22 mouse cellular contexts compared by ENCODE assay signal in the genomic region with DNA sequence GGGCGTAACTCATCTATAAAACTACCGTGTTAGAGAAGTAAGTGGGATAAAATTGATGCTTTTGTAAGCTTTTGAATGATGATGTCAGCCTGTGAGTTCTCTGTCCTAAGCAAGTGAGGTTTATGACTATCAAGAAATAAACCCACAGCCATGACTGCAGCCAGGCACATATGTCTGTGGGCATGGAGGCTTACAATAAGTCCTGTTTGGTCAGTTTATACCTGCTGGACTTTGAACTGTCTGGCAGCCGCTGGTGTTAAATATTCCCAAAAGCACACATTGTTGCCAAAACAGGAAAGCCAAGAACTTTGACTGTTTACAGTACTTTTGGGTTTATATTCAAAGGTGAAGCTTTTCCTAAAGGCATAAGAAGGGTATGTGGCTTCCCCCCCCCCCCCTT. TPM values are rescaled to one million over a fixed set of nuclear protein-coding genes. Genes with fewer than 3 reads are reported as not detected.
A peak's percentile ranks its signal among the peaks of the same experiment; 100 is the strongest.
DNase-seq lines count a peak whose midpoint lies in the region; ATAC-seq and TF ChIP-seq lines count a peak whose summit lies in the region.
"Had no signal": no experiment of that assay in that cellular context is flagged by ENCODE, and none has a peak within 500 bp of the region (broad histone marks: within the 10 kb centered on the region; RNA-seq: fewer than 3 reads in every experiment).

No protein-coding gene starts in this region.

- H3K9me3 ChIP-seq in kidney, embryonic 16.5 days (ENCODE audit: low read length), result no peaks in the 10 kb centered on the region
- H3K9me3 ChIP-seq: hindbrain, embryonic 12.5 days; limb, embryonic 12.5 days had no signal

- H3K27ac ChIP-seq in kidney, embryonic 16.5 days (ENCODE audit: low read length), result no peak overlapping the region
- 0 out of 2 replicates have a peak overlapping the region, but pooled peaks have one; percentile 25 for H3K27ac ChIP-seq in small intestine, adult 2 months (ENCODE audit: insufficient read depth, low read depth, low read length)
- H3K27ac ChIP-seq: hindbrain, embryonic 12.5 days; limb, embryonic 12.5 days had no signal

- 80% methylated on average over 3 of the region's 3 CpGs for WGBS in kidney, embryonic 16.5 days
- 18% methylated on average over 3 of the region's 3 CpGs for WGBS in small intestine, adult 2 months

- TF ChIP-seq POLR2A in small intestine, adult 2 months (IDR thresholded peaks at IDR 0.05; ENCODE audit: low read depth, low read length), result no peak

- H3K27me3 ChIP-seq in kidney, embryonic 16.5 days (ENCODE audit: insufficient read depth, low read length), result no peaks in the 10 kb centered on the region
- H3K27me3 ChIP-seq in small intestine, adult 2 months (ENCODE audit: control insufficient read depth, insufficient read depth, low read length), result no peaks in the 10 kb centered on the region
- H3K27me3 ChIP-seq: hindbrain, embryonic 12.5 days had no signal

- H3K4me2 ChIP-seq in kidney, embryonic 16.5 days (replicated peaks; ENCODE audit: low read depth, low read length), result no peak overlapping the region
- H3K4me2 ChIP-seq: hindbrain, embryonic 12.5 days; limb, embryonic 12.5 days had no signal

- H3K9ac ChIP-seq in kidney, embryonic 16.5 days (replicated peaks; ENCODE audit: low read length), result no peak overlapping the region
- H3K9ac ChIP-seq: hindbrain, embryonic 12.5 days; limb, embryonic 12.5 days had no signal

- intact Hi-C loops in left cerebral cortex, postnatal 10 days (cut with DNase I), result no loop called here
- intact Hi-C loops in gastrocnemius, postnatal 36 days (cut with DNase I), result no loop called here

- DNase-seq in kidney, adult 18-20 months, result peak; percentile 70
- peak; percentile 56 for DNase-seq in gonadal fat pad, adult 2 months (ENCODE audit: low read depth)
- DNase-seq in kidney, adult 9 months, result peak; percentile 91
- DNase-seq in left cerebral cortex, postnatal 10 days (ENCODE audit: extremely low spot score in 1 of 2, low spot score in 2 of 2), result no peak
- no peak for DNase-seq in gastrocnemius, postnatal 36 days
- DNase-seq: adrenal gland, adult 8-10 months; cerebellum, adult 11 months; cerebellum, postnatal 25 days; gastrocnemius, postnatal 10 days; layer of hippocampus, postnatal 36 days; midbrain, embryonic 14.5 days; right cerebral cortex, postnatal 4 days; thymus, adult 2 months had no signal

- no peak for TF ChIP-seq CTCF in small intestine, adult 2 months (IDR thresholded peaks at IDR 0.05; ENCODE audit: extremely low read depth, insufficient read length, insufficient replicate concordance, low read depth, low read length)

- no peak overlapping the region for H3K4me3 ChIP-seq in kidney, embryonic 16.5 days (ENCODE audit: low read length)
- H3K4me3 ChIP-seq in small intestine, adult 2 months (ENCODE audit: low read depth, low read length), result no peak overlapping the region
- H3K4me3 ChIP-seq: erythroblast, embryonic 14.5 days; hindbrain, embryonic 12.5 days; limb, embryonic 12.5 days had no signal

- no peaks in the 10 kb centered on the region for H3K36me3 ChIP-seq in kidney, embryonic 16.5 days (ENCODE audit: insufficient read depth, low read length)
- no peaks in the 10 kb centered on the region for H3K36me3 ChIP-seq in small intestine, adult 2 months (ENCODE audit: control insufficient read depth, insufficient read depth, low read length)
- H3K36me3 ChIP-seq: hindbrain, embryonic 12.5 days had no signal

- peaks cover 5% of the 10 kb centered on the region; the same call in 1 of the 2 replicates for H3K4me1 ChIP-seq in kidney, embryonic 16.5 days (ENCODE audit: insufficient read depth, low read length)
- peaks cover 7% of the 10 kb centered on the region; the same call in 1 of the 2 replicates for H3K4me1 ChIP-seq in small intestine, adult 2 months (ENCODE audit: control insufficient read depth, insufficient read depth, insufficient read length, low read length)
- H3K4me1 ChIP-seq: hindbrain, embryonic 12.5 days had no signal

- ATAC-seq in kidney, embryonic 16.5 days (ENCODE audit: low FRiP score, low TSS enrichment), result no peak
- ATAC-seq in inflammation-experienced regulatory T-cells, adult 6 months, result no peak
- ATAC-seq: forebrain, embryonic 16.5 days had no signal

RNA-seq across cellular contexts. Expression of gene Zfp750, which starts 2.2 kb away (rescaled TPM):
- polyA plus RNA-seq in kidney, embryonic 16.5 days (2015; fragmentation: Nextera tagmentation; extraction: Ambion mirVana), result 0.77 and 0.90 TPM in 2 replicates
- 6.7 and 13.2 TPM in 2 replicates for polyA plus RNA-seq in gonadal fat pad, adult 2 months (2012; rRNA removed)
- polyA plus RNA-seq in small intestine, adult 2 months (2012; rRNA removed), result 0.67 TPM in 1 of 2 replicates, not detected in the other
- 1 to 10 TPM in 1 of 3 experiments, under 1 TPM in 2; 0.78 to 1.3 (median 0.94) TPM for polyA plus RNA-seq in inflammation-experienced regulatory T-cells, adult 6 months (2017; shearing (Covaris generic))
- total RNA-seq in left cerebral cortex, postnatal 10 days (2021), result not detected
- under 1 TPM; 0.20 to 0.35 TPM for total RNA-seq in gastrocnemius, postnatal 36 days (2021)
- total RNA-seq: gastrocnemius, postnatal 10 days; megakaryocyte progenitor cell, adult 5-6 weeks; neutrophil, adult 5-6 weeks had no signal
- polyA plus RNA-seq: erythroblast, embryonic 14.5 days had no signal

Comparison
In these comparisons a context has a peak if more than half of its experiments do, and no peak if none do; other contexts are left out.
1. DNase-seq: peak in kidney, adult 18-20 months (single experiment), gonadal fat pad, adult 2 months (single experiment) and kidney, adult 9 months (single experiment); none in left cerebral cortex, postnatal 10 days (0 of 2) and gastrocnemius, postnatal 36 days (0 of 2).